Mouse (Mus musculus): ENCODE measurements at regions not wholly inside any gene's neighbourhood (a gene's known extent, or its start where the extent isn't known, plus 50 kb on each side); places are given as distances from the start of the nearest gene placed in this dataset.

DNA sequence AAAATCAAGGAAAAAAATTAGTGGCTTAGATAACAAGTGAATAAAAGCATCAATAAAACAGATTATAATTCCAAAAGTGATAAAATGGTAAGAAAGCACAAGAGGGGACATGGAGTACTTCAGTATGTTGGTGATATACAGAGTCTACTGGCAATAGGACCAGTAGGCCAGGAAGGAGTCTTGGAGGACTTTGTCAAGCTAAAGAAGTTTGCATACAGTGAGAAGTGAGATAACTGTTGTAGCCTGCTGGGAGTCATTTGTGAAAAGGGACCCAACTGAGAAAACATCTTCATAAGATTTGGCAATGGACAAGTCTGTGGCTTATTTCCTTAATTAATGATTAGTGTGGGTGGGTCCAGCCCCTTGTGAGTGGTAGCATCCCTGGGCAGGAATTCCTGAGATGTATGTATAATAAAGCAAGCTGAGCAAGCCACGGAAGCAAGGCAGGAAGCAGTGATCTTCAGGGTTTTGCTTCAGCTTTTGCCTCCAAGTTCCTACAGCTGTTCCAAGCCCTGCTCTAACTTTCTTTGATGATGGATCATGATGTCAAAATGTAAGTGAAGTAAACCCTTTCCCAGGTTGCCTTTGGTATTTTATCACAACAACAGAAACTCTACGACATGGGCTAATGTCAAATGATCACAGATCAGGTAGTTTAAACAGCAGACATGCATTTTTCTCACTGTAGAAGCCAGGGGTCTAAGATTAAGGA, 314.5 kb upstream of the Trib2 start:
- Histone ChIP-seq H3K9ac (ENCODE audit: low read depth, low read length) (no peak overlapping the region), H3K36me3 (ENCODE audit: control insufficient read depth, insufficient read depth, low read length) (no peaks in the 10 kb centered on the region), H3K4me3 (ENCODE audit: low read depth, low read length) (no peak overlapping the region), H3K27ac (ENCODE audit: low read depth, low read length) (no peak overlapping the region), H3K27me3 (replicated peaks; ENCODE audit: control insufficient read depth, insufficient read depth, low read length) (no peaks in the 10 kb centered on the region), H3K4me2 (no peak overlapping the region), H3K4me1 (replicated peaks; ENCODE audit: control insufficient read depth, insufficient read depth, low read length) (peaks cover 5% of the 10 kb centered on the region; the same call in 1 of the 2 replicates), H3K9me3 (ENCODE audit: control insufficient read depth, low read length) (no peaks in the 10 kb centered on the region)
- WGBS: 65% methylated on average over 2 of the region's 2 CpGs
- DNase-seq (ENCODE audit: low spot score) (no peak), ATAC-seq (replicated peaks; ENCODE audit: low FRiP score) (no peak)

DNA sequence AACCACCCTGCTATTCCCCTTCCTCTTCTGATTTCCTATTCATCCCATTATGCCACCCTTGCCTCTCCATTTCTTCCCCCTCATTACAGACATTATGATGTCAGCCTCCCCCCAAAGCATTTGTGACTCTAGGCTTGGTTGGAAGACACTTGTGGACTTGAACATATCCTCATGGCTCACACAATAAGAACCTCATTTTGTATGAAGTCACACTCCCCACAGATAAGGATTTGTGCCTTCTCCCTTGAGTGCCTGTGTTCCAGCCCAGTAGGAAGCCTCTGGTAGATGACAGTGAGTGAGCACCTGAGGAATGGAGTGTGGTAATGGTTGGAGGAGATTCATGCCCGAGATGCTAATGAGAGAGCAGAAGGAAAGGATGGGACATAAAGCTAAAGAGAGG, 313.9 kb upstream of the Trib2 start:
- Histone ChIP-seq H3K4me2 (no peak overlapping the region), H3K4me3 (ENCODE audit: low read depth, low read length) (no peak overlapping the region), H3K9ac (ENCODE audit: low read depth, low read length) (no peak overlapping the region), H3K4me1 (replicated peaks; ENCODE audit: control insufficient read depth, insufficient read depth, low read length) (peaks cover under 1% of the 10 kb centered on the region; the same call in 1 of the 2 replicates), H3K27me3 (replicated peaks; ENCODE audit: control insufficient read depth, insufficient read depth, low read length) (no peaks in the 10 kb centered on the region), H3K36me3 (ENCODE audit: control insufficient read depth, insufficient read depth, low read length) (no peaks in the 10 kb centered on the region), H3K9me3 (ENCODE audit: control insufficient read depth, low read length) (no peaks in the 10 kb centered on the region), H3K27ac (ENCODE audit: low read depth, low read length) (no peak overlapping the region)
- no peak for DNase-seq (ENCODE audit: low spot score)
- no peak for ATAC-seq (replicated peaks; ENCODE audit: low FRiP score)
- 88% methylated on average over 1 of the region's 1 CpGs for WGBS

DNA sequence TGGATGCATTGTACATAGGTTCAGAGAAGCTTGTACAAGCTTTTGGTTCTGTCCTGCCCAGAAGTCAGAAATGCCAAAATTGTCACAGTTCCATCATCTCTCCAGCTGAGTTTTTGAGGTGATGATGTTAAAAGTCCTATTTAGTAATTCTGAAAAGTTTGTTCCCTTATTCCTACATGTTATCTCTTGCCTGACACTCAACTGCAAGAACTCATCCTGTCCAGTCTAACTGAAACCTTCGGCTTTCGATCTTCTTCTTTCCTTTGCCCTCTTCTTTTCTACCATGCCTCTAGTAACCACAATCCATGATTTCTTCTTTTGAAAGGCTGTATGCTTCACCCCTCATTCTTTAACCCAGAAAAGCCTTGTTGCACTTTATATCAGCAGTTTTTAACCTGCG, 313.2 kb upstream of the Trib2 start:
- no peaks in the 10 kb centered on the region for H3K9me3 ChIP-seq (ENCODE audit: control insufficient read depth, low read length)
- WGBS: 82% methylated on average over 3 of the region's 3 CpGs
- no peaks in the 10 kb centered on the region for H3K4me1 ChIP-seq (replicated peaks; ENCODE audit: control insufficient read depth, insufficient read depth, low read length)
- DNase-seq (ENCODE audit: low spot score) (no peak), ATAC-seq (replicated peaks; ENCODE audit: low FRiP score) (no peak)
- no peak overlapping the region for H3K4me3 ChIP-seq (ENCODE audit: low read depth, low read length)
- no peak overlapping the region for H3K27ac ChIP-seq (ENCODE audit: low read depth, low read length)
- H3K4me2 ChIP-seq: no peak overlapping the region
- no peak overlapping the region for H3K9ac ChIP-seq (ENCODE audit: low read depth, low read length)
- H3K36me3 ChIP-seq (ENCODE audit: control insufficient read depth, insufficient read depth, low read length): no peaks in the 10 kb centered on the region
- H3K27me3 ChIP-seq (replicated peaks; ENCODE audit: control insufficient read depth, insufficient read depth, low read length): no peaks in the 10 kb centered on the region

DNA sequence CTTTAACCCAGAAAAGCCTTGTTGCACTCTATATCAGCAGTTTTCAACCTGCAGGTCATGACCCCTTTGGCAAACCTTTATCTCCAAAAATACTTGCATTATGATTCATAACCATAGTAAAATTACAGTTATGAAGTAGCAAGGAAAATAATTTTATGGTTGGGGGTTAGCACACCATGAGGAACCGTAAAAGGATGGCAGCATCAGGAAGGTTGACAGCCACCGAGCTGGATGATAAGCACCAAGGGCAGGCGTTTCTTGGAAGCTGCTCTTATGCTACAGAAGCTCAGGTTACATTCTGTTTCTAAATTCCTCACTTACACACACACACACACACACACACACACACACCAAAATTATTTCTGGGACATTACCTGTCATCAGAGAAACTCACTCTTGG, 312.5 kb upstream of the Trib2 start:
- no peak for ATAC-seq (replicated peaks; ENCODE audit: low FRiP score)
- H3K27me3 ChIP-seq (replicated peaks; ENCODE audit: control insufficient read depth, insufficient read depth, low read length): no peaks in the 10 kb centered on the region
- 63% methylated on average over 3 of the region's 3 CpGs for WGBS

DNA sequence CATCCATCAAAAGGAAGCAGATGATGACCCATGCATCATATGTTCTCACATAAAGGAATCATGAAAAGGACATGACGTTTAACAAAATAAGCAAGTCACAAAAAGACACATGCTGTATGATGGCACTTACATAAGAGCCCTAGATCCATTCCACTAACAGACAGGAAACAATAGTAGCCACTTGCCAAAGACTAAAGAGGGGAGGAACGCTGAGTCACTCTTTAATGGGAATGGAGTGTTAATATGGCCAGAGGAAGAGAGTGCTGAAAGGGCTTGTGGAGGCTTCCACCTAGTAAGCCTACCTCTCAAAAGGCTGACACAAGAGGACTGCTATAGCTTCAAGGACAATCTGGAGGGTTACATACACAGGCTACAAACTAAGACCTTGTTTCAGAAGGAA, 308.2 kb upstream of the Trib2 start:
- no peak overlapping the region for H3K27ac ChIP-seq (ENCODE audit: low read depth, low read length)
- ATAC-seq (replicated peaks; ENCODE audit: low FRiP score) (no peak), DNase-seq (ENCODE audit: low spot score) (no peak)
- no peaks in the 10 kb centered on the region for H3K27me3 ChIP-seq (replicated peaks; ENCODE audit: control insufficient read depth, insufficient read depth, low read length)
- 60% methylated on average over 2 of the region's 2 CpGs for WGBS
- H3K4me1 ChIP-seq (replicated peaks; ENCODE audit: control insufficient read depth, insufficient read depth, low read length): no peaks in the 10 kb centered on the region
- H3K9me3 ChIP-seq (ENCODE audit: control insufficient read depth, low read length): no peaks in the 10 kb centered on the region
- no peaks in the 10 kb centered on the region for H3K36me3 ChIP-seq (ENCODE audit: control insufficient read depth, insufficient read depth, low read length)
- H3K9ac ChIP-seq (ENCODE audit: low read depth, low read length): no peak overlapping the region
- no peak overlapping the region for H3K4me2 ChIP-seq
- no peak overlapping the region for H3K4me3 ChIP-seq (ENCODE audit: low read depth, low read length)

More for the DNA sequence above, 312.5 kb upstream of the Trib2 start:
- Histone ChIP-seq H3K9ac (ENCODE audit: low read depth, low read length) (no peak overlapping the region), H3K4me3 (ENCODE audit: low read depth, low read length) (no peak overlapping the region), H3K4me1 (replicated peaks; ENCODE audit: control insufficient read depth, insufficient read depth, low read length) (no peaks in the 10 kb centered on the region), H3K4me2 (no peak overlapping the region), H3K9me3 (ENCODE audit: control insufficient read depth, low read length) (no peaks in the 10 kb centered on the region), H3K27ac (ENCODE audit: low read depth, low read length) (no peak overlapping the region), H3K36me3 (ENCODE audit: control insufficient read depth, insufficient read depth, low read length) (no peaks in the 10 kb centered on the region)
- no peak for DNase-seq (ENCODE audit: low spot score)

DNA sequence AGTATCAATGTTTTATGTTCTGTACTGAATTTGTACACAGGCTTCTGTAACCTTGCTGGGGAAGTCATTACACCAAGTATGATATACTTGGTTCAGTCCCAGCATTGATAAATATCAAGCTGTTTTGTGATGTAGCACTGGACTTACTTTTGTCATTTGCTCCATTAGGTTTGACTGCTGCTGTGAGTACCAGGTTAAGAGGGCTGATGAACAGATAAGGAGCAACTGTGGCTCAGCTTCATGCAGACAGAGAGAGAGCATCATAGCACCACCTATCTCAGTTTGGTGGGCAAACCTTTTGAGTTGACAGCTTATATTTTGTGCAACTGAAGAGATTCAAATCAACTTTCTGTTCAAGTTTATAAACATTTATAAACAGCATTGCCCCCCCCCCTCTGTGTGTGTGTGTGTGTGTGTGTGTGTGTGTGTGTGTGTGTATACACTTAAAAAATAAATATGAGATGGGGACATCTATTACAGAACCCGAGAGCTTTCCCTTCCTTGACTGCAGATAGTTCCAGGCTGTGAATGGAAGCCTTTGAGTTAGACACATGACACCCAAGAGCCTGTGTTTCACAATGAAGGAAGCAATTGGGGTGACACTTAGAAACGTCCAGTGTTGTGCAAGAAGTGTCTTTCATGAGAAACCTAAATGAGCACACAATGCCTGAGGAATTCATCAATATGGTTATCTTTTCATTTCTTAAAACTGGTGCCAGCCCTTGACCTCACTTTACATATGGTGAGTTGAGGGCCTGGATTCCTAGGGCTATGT, 305.8 kb upstream of the Trib2 start:
- H3K27ac ChIP-seq (ENCODE audit: low read depth, low read length): no peak overlapping the region
- H3K4me3 ChIP-seq (ENCODE audit: low read depth, low read length): no peak overlapping the region
- no peaks in the 10 kb centered on the region for H3K36me3 ChIP-seq (ENCODE audit: control insufficient read depth, insufficient read depth, low read length)
- H3K4me2 ChIP-seq: no peak overlapping the region
- 62% methylated on average over 2 of the region's 2 CpGs for WGBS
- no peaks in the 10 kb centered on the region for H3K9me3 ChIP-seq (ENCODE audit: control insufficient read depth, low read length)
- no peaks in the 10 kb centered on the region for H3K4me1 ChIP-seq (replicated peaks; ENCODE audit: control insufficient read depth, insufficient read depth, low read length)
- H3K27me3 ChIP-seq (replicated peaks; ENCODE audit: control insufficient read depth, insufficient read depth, low read length): no peaks in the 10 kb centered on the region
- H3K9ac ChIP-seq (ENCODE audit: low read depth, low read length): no peak overlapping the region
- ATAC-seq (replicated peaks; ENCODE audit: low FRiP score) (no peak), DNase-seq (ENCODE audit: low spot score) (no peak)

DNA sequence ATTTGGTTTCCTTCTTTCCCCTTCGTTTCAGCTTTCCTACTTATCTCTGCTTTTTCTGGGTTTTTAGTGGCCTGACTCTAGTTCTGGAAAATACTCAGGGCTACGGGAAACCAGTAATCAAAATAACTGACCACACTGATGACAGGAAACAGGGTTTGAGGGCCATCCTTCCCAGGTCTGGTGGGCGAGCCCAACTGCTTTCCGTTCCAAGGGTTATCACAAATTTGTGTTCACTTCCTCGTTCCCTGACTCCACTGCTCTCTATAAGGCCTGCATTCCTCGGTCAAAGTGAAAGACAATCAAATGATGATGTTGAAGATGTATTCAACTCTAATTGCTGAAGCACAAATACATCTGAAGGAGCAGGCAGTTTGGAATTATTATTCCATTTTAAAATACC, 305.1 kb upstream of the Trib2 start:
- no peaks in the 10 kb centered on the region for H3K27me3 ChIP-seq (replicated peaks; ENCODE audit: control insufficient read depth, insufficient read depth, low read length)
- no peak overlapping the region for H3K4me3 ChIP-seq (ENCODE audit: low read depth, low read length)
- no peaks in the 10 kb centered on the region for H3K9me3 ChIP-seq (ENCODE audit: control insufficient read depth, low read length)
- H3K36me3 ChIP-seq (ENCODE audit: control insufficient read depth, insufficient read depth, low read length): no peaks in the 10 kb centered on the region
- WGBS: 19% methylated on average over 6 of the region's 6 CpGs
- H3K4me1 ChIP-seq (replicated peaks; ENCODE audit: control insufficient read depth, insufficient read depth, low read length): no peaks in the 10 kb centered on the region
- no peak for DNase-seq (ENCODE audit: low spot score)
- no peak overlapping the region for H3K9ac ChIP-seq (ENCODE audit: low read depth, low read length)
- no peak overlapping the region for H3K4me2 ChIP-seq
- no peak for ATAC-seq (replicated peaks; ENCODE audit: low FRiP score)
- no peak overlapping the region for H3K27ac ChIP-seq (ENCODE audit: low read depth, low read length)

DNA sequence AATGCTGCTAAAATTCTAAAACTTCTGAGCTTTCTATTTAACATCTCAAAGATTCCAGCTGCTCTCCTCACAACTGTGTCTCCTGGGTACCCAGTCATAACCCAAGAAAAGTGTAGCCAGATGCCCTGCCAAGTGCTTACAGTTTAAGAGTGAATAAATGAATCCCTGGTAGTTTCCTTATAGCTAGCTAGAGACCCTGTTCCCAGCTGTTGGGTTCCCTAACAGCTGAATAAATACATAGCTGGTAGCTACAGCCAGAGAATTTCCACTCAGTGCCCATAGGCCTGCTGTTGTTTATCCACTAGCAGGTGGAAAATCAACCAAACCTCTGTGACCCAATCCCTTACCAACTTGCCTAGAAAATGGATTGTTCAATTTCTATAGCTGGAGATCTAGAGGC, 302.0 kb upstream of the Trib2 start:
- Histone ChIP-seq H3K4me2 (no peak overlapping the region), H3K27me3 (replicated peaks; ENCODE audit: control insufficient read depth, insufficient read depth, low read length) (no peaks in the 10 kb centered on the region), H3K9me3 (ENCODE audit: control insufficient read depth, low read length) (no peaks in the 10 kb centered on the region), H3K9ac (ENCODE audit: low read depth, low read length) (no peak overlapping the region), H3K36me3 (ENCODE audit: control insufficient read depth, insufficient read depth, low read length) (no peaks in the 10 kb centered on the region), H3K4me3 (ENCODE audit: low read depth, low read length) (no peak overlapping the region), H3K27ac (ENCODE audit: low read depth, low read length) (no peak overlapping the region), H3K4me1 (replicated peaks; ENCODE audit: control insufficient read depth, insufficient read depth, low read length) (no peaks in the 10 kb centered on the region)
- no peak for DNase-seq (ENCODE audit: low spot score)
- ATAC-seq (replicated peaks; ENCODE audit: low FRiP score): no peak

DNA sequence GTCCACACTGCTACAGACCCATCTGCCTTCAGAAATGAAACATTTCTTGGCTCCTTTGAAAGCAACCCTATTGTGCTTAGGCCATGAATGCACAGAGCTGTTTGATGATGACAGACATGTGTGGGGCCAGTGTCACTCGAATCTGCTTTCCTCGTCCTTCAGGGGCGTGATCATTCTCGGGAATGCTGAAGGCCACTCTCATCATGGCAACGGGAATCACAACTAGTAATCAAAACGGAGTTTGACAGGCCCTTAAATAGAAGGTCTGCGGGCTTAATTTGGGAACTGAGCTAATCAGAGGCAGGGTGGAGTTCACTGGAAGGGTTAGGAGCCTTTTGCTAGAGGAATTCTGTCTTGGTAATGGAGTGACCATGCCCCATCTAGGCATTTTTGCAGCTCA, 290.2 kb upstream of the Trib2 start:
- H3K27me3 ChIP-seq (replicated peaks; ENCODE audit: control insufficient read depth, insufficient read depth, low read length): no peaks in the 10 kb centered on the region
- DNase-seq (ENCODE audit: low spot score) (no peak), ATAC-seq (replicated peaks; ENCODE audit: low FRiP score) (no peak)
- WGBS: 73% methylated on average over 7 of the region's 7 CpGs
- H3K4me1 ChIP-seq (replicated peaks; ENCODE audit: control insufficient read depth, insufficient read depth, low read length): no peaks in the 10 kb centered on the region
- no peak overlapping the region for H3K4me2 ChIP-seq
- H3K4me3 ChIP-seq (ENCODE audit: low read depth, low read length): no peak overlapping the region
- H3K9ac ChIP-seq (ENCODE audit: low read depth, low read length): no peak overlapping the region
- no peaks in the 10 kb centered on the region for H3K36me3 ChIP-seq (ENCODE audit: control insufficient read depth, insufficient read depth, low read length)
- H3K27ac ChIP-seq (ENCODE audit: low read depth, low read length): no peak overlapping the region
- no peaks in the 10 kb centered on the region for H3K9me3 ChIP-seq (ENCODE audit: control insufficient read depth, low read length)
